Mouse (Mus musculus) CH12.LX (cell line): ENCODE measurements around the gene 1810030O07Rik. TPM values are rescaled to one million over a fixed set of nuclear protein-coding genes. Genes with fewer than 3 reads are reported as not detected.

Experiments used
- DNase-seq: peaks from one replicate; pipeline ENCODE4 v3.0.0-alpha.2; 2013; ENCODE audit errors: extremely low read depth
- H3K27ac ChIP-seq: 2 replicates; pipeline ENCODE4 v1.5.1; 2012; ENCODE audit warnings: low read depth, mild to moderate bottlenecking, control low read depth, moderate library complexity; ENCODE audit not compliant: insufficient read depth
- H3K27me3 ChIP-seq: replicated peaks from 2 replicates; pipeline ENCODE3; 2012; ENCODE audit warnings: inconsistent platforms
- H3K36me3 ChIP-seq, 2 experiments: replicated peaks in 1 of 2; 2 replicates each; pipeline versions ENCODE3 to v1.6.1; 2012; ENCODE audit warnings: inconsistent platforms in 1 of 2, low read length in 1 of 2, mild to moderate bottlenecking in 1 of 2, mixed read lengths in 1 of 2, moderate library complexity in 1 of 2; ENCODE audit not compliant: control insufficient read depth in 1 of 2, insufficient read depth in 1 of 2
- H3K4me1 ChIP-seq, 2 experiments: 2 replicates each; pipeline ENCODE4 v1.6.1; 2012; ENCODE audit warnings: inconsistent platforms in 1 of 2, moderate library complexity in 1 of 2; ENCODE audit not compliant: insufficient read depth in 2 of 2, control insufficient read depth in 1 of 2
- H3K4me2 ChIP-seq: 2 replicates; pipeline ENCODE4 v1.6.1; 2012; ENCODE audit warnings: low read depth, mild to moderate bottlenecking, control low read depth; ENCODE audit not compliant: poor library complexity, insufficient read depth, severe bottlenecking
- H3K4me3 ChIP-seq, 3 experiments: fragments of 150-350 bp in 1 of 3; sonication (generic) in 1 of 3; replicated peaks in 1 of 3; 2 replicates each; pipeline versions ENCODE3 to v1.5.1; 2011 to 2012; ENCODE audit warnings: low read depth in 2 of 3, low read length in 2 of 3, mild to moderate bottlenecking in 2 of 3, moderate library complexity in 2 of 3, control low read depth in 1 of 3, improper control_type of control experiment in 1 of 3, inconsistent platforms in 1 of 3, mixed read lengths in 1 of 3; ENCODE audit not compliant: poor library complexity in 1 of 3
- H3K79me2 ChIP-seq: replicated peaks from 2 replicates; pipeline ENCODE4 v1.6.1; 2012; ENCODE audit warnings: mild to moderate bottlenecking, moderate library complexity; ENCODE audit not compliant: control insufficient read depth, poor library complexity, insufficient read depth, severe bottlenecking; ENCODE audit errors: extremely low read depth
- H3K9ac ChIP-seq: 2 replicates; pipeline ENCODE4 v1.6.1; 2012; ENCODE audit warnings: low read depth, mild to moderate bottlenecking, control low read depth, moderate library complexity; ENCODE audit not compliant: insufficient read depth
- H3K9me3 ChIP-seq: replicated peaks from 2 replicates; pipeline ENCODE3; 2012; ENCODE audit warnings: low read length, inconsistent platforms, mixed read lengths
- BHLHE40 ChIP-seq: IDR thresholded peaks from 2 replicates; pipeline ENCODE4 v1.6.1; 2011; ENCODE audit warnings: mild to moderate bottlenecking, low read depth, low read length, improper control_type of control experiment
- CHD1 ChIP-seq: IDR thresholded peaks from 2 replicates; pipeline ENCODE4 v1.6.1; 2012; ENCODE audit warnings: low read depth, low read length, improper control_type of control experiment, inconsistent platforms
- CHD2 ChIP-seq: IDR thresholded peaks from 2 replicates; pipeline ENCODE4 v1.6.1; 2011; ENCODE audit warnings: low read length, improper control_type of control experiment
- CTCF ChIP-seq, 2 experiments: IDR thresholded peaks in 1 of 2; conservative IDR thresholded peaks in 1 of 2; 2 replicates each; pipeline ENCODE4 v1.5.1; 2011 to 2012; ENCODE audit warnings: low read depth in 2 of 2, low read length in 2 of 2, improper control_type of control experiment in 1 of 2, inconsistent platforms in 1 of 2, mild to moderate bottlenecking in 1 of 2, moderate library complexity in 1 of 2
- E2F4 ChIP-seq: IDR thresholded peaks from 2 replicates; pipeline ENCODE4 v1.6.1; 2011; ENCODE audit warnings: low read depth, low read length, improper control_type of control experiment; ENCODE audit not compliant: insufficient replicate concordance
- ELF1 ChIP-seq: IDR thresholded peaks from 2 replicates; pipeline ENCODE4 v1.6.1; 2014; ENCODE audit warnings: low read depth, mild to moderate bottlenecking, inconsistent platforms, low read length, improper control_type of control experiment
- EP300 ChIP-seq: IDR thresholded peaks from 2 replicates; pipeline ENCODE4 v1.6.1; 2011; ENCODE audit warnings: low read length, improper control_type of control experiment
- ETS1 ChIP-seq: conservative IDR thresholded peaks from 2 replicates; pipeline ENCODE4 v1.6.1; 2012; ENCODE audit warnings: low read depth, mild to moderate bottlenecking, inconsistent platforms, low read length, improper control_type of control experiment, moderate library complexity
- GABPA ChIP-seq: IDR thresholded peaks from 2 replicates; pipeline ENCODE4 v1.6.1; 2012; ENCODE audit warnings: low read depth, low read length, improper control_type of control experiment, inconsistent platforms; ENCODE audit not compliant: insufficient replicate concordance
- HCFC1 ChIP-seq: IDR thresholded peaks from 2 replicates; pipeline ENCODE4 v1.6.1; 2012; ENCODE audit warnings: low read depth, mild to moderate bottlenecking, inconsistent platforms, low read length, improper control_type of control experiment
- IRF4 ChIP-seq: IDR thresholded peaks from 2 replicates; pipeline ENCODE4 v1.6.1; 2014; ENCODE audit warnings: low read depth, mild to moderate bottlenecking, inconsistent platforms, low read length, improper control_type of control experiment
- JUN ChIP-seq: IDR thresholded peaks from 2 replicates; pipeline ENCODE4 v1.6.1; 2011; ENCODE audit warnings: low read depth, mild to moderate bottlenecking, low read length, improper control_type of control experiment, moderate library complexity; ENCODE audit not compliant: insufficient read depth
- JUND ChIP-seq: conservative IDR thresholded peaks from 2 replicates; pipeline ENCODE4 v1.6.1; 2011; ENCODE audit warnings: low read depth, low read length, improper control_type of control experiment
- KAT2A ChIP-seq: IDR thresholded peaks from 2 replicates; pipeline ENCODE4 v1.6.1; 2012; ENCODE audit warnings: low read length, improper control_type of control experiment, inconsistent platforms; ENCODE audit not compliant: insufficient replicate concordance
- MAFK ChIP-seq: IDR thresholded peaks from 2 replicates; pipeline ENCODE4 v1.6.1; 2011; ENCODE audit warnings: low read length, improper control_type of control experiment; ENCODE audit not compliant: insufficient replicate concordance
- MAX ChIP-seq: IDR thresholded peaks from 2 replicates; pipeline ENCODE4 v1.6.1; 2011; ENCODE audit warnings: low read length, improper control_type of control experiment
- MAZ ChIP-seq: IDR thresholded peaks from 2 replicates; pipeline ENCODE4 v1.6.1; 2012; ENCODE audit warnings: low read depth, mild to moderate bottlenecking, inconsistent platforms, low read length, improper control_type of control experiment, moderate library complexity
- MEF2A ChIP-seq: IDR thresholded peaks from 2 replicates; pipeline ENCODE4 v1.6.1; 2014; ENCODE audit warnings: low read depth, mild to moderate bottlenecking, inconsistent platforms, low read length, improper control_type of control experiment, borderline replicate concordance
- MXI1 ChIP-seq: IDR thresholded peaks from 2 replicates; pipeline ENCODE4 v1.6.1; 2011; ENCODE audit warnings: mild to moderate bottlenecking, low read depth, low read length, improper control_type of control experiment
- MYC ChIP-seq: IDR thresholded peaks from 2 replicates; pipeline ENCODE4 v1.6.1; 2011; ENCODE audit warnings: low read depth, mild to moderate bottlenecking, improper control_type of control experiment, low read length
- NELFE ChIP-seq: IDR thresholded peaks from 2 replicates; pipeline ENCODE4 v1.6.1; 2011; ENCODE audit warnings: low read depth, low read length, improper control_type of control experiment
- NRF1 ChIP-seq: IDR thresholded peaks from 2 replicates; pipeline ENCODE4 v1.6.1; 2014; ENCODE audit warnings: low read depth, mild to moderate bottlenecking, inconsistent platforms, low read length, improper control_type of control experiment, moderate library complexity
- PAX5 ChIP-seq: IDR thresholded peaks from 2 replicates; pipeline ENCODE4 v1.6.1; 2012; ENCODE audit warnings: low read length, inconsistent platforms, mixed read lengths
- POLR2A ChIP-seq: IDR thresholded peaks from 2 replicates; pipeline ENCODE4 v1.6.1; 2011; ENCODE audit warnings: low read depth, mild to moderate bottlenecking, improper control_type of control experiment, low read length
- POLR2AphosphoS2 ChIP-seq: IDR thresholded peaks from 2 replicates; pipeline ENCODE4 v1.6.1; 2011; ENCODE audit warnings: low read depth, low read length, improper control_type of control experiment
- RAD21 ChIP-seq: IDR thresholded peaks from 2 replicates; pipeline ENCODE4 v1.6.1; 2011; ENCODE audit warnings: low read depth, mild to moderate bottlenecking, low read length, improper control_type of control experiment, moderate library complexity
- RCOR1 ChIP-seq: conservative IDR thresholded peaks from 2 replicates; pipeline ENCODE4 v1.6.1; 2012; ENCODE audit warnings: low read depth, mild to moderate bottlenecking, inconsistent platforms, low read length, improper control_type of control experiment
- SIN3A ChIP-seq: IDR thresholded peaks from 2 replicates; pipeline ENCODE4 v1.6.1; 2012; ENCODE audit warnings: low read length, improper control_type of control experiment, inconsistent platforms
- SMC3 ChIP-seq: IDR thresholded peaks from 2 replicates; pipeline ENCODE4 v1.6.1; 2011; ENCODE audit warnings: low read depth, low read length, improper control_type of control experiment
- TBP ChIP-seq: conservative IDR thresholded peaks from 2 replicates; pipeline ENCODE4 v1.6.1; 2011; ENCODE audit warnings: low read depth, low read length, improper control_type of control experiment
- TCF12 ChIP-seq: IDR thresholded peaks from 2 replicates; pipeline ENCODE4 v1.6.1; 2014; ENCODE audit warnings: low read depth, mild to moderate bottlenecking, inconsistent platforms, low read length, improper control_type of control experiment
- UBTF ChIP-seq: IDR thresholded peaks from 2 replicates; pipeline ENCODE4 v1.6.1; 2012; ENCODE audit warnings: low read depth, mild to moderate bottlenecking, inconsistent platforms, low read length, improper control_type of control experiment, moderate library complexity
- USF1 ChIP-seq: IDR thresholded peaks from 2 replicates; pipeline ENCODE4 v1.6.1; 2014; ENCODE audit warnings: low read depth, mild to moderate bottlenecking, inconsistent platforms, low read length, improper control_type of control experiment
- USF2 ChIP-seq: conservative IDR thresholded peaks from 2 replicates; pipeline ENCODE4 v1.6.1; 2011; ENCODE audit warnings: low read depth, low read length, improper control_type of control experiment
- ZC3H11A ChIP-seq: IDR thresholded peaks from 2 replicates; pipeline ENCODE4 v1.6.1; 2012; ENCODE audit warnings: low read depth, mild to moderate bottlenecking, inconsistent platforms, low read length, improper control_type of control experiment
- ZKSCAN1 ChIP-seq: IDR thresholded peaks from 2 replicates; pipeline ENCODE4 v1.6.1; 2012; ENCODE audit warnings: low read depth, inconsistent platforms, low read length, improper control_type of control experiment, borderline replicate concordance
- ZMIZ1 ChIP-seq: IDR thresholded peaks from 2 replicates; pipeline ENCODE4 v1.6.1; 2012; ENCODE audit warnings: low read depth, mild to moderate bottlenecking, inconsistent platforms, low read length, improper control_type of control experiment
- ZNF384 ChIP-seq: IDR thresholded peaks from 2 replicates; pipeline ENCODE4 v1.6.1; 2012; ENCODE audit warnings: low read depth, low read length, improper control_type of control experiment, inconsistent platforms
- dilution Hi-C: fragments of 300-500 bp; cut with MboI; formaldehyde crosslinking; loops from 2 replicates; pipeline ENCODE4 v1.14.3; 2020; ENCODE audit warnings: low sequenced_read_pairs; ENCODE audit not compliant: extremely low pct_unique_long_range_greater_than_20kb, extremely low pct_ligation_motif_present
- in situ Hi-C: fragments of 300-500 bp; cut with MboI; formaldehyde crosslinking; loops from 3 replicates; pipeline ENCODE4 v1.14.3; 2019; ENCODE audit warnings: low sequenced_read_pairs, low pct_ligation_motif_present, low pct_unique_long_range_greater_than_20kb, mixed read lengths
- polyA plus RNA-seq: library from polyadenylated mRNA; unstranded; fragments of >175 nt; gene quantifications from 2 replicates; pipeline ENCODE4 v1.2.1, GENCODE M21; 2012; ENCODE audit warnings: low read depth; ENCODE audit not compliant: insufficient read length
- total RNA-seq, 2 experiments: library from RNA; depleted of rRNA; stranded (reverse); fragments of 300-350 nt in 1 of 2; fragments of >200 nt in 1 of 2; gene quantifications; 2 replicates each; pipeline ENCODE4 v1.2.3; 2012 to 2014

Gene 1810030O07Rik
- total and polyA plus RNA-seq, 3 experiments, result 26.0 to 40.6 (median 26.2) TPM

DNA sequence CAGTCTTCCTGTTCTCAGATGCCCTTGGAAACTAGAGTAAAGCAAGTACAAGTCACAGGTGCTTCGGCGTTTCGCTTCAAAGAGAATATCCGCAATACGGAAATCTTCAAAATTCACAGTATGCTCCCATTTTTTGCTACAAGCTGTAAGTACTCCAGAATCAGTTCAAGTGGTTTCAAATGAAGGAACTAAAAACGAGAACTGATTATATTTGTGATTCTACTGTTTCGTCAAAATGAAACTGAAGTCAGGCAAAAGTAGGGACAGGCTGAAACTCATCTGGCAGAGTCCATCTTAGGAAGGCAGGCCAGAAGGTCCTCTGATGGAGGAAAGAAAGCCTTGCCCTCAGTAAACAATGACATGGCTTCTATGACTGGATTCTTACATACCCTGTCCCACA is 40.3 kb upstream of the 1810030O07Rik start:
- TF ChIP-seq JUN (peak; percentile 70), E2F4 (no peak), POLR2A (no peak), EP300 (peak; percentile 85), UBTF (no peak), BHLHE40 (peak; percentile 30; the same call in 1 of the 2 replicates), RCOR1 (0 out of 2 replicates have a peak, but pooled peaks have one; percentile 32), JUND (peak; percentile 84), ZNF384 (no peak), TBP (no peak), ZC3H11A (no peak), ETS1 (no peak; the same call in 1 of the 2 replicates), ZKSCAN1 (no peak), SIN3A (no peak), MAX (no peak), GABPA (no peak), MYC (no peak; the same call in 1 of the 2 replicates), HCFC1 (no peak), MAFK (0 out of 2 replicates have a peak, but pooled peaks have one; percentile 17), NELFE (no peak), KAT2A (no peak), POLR2AphosphoS2 (no peak), RAD21 (no peak), MXI1 (no peak), IRF4 (peak; percentile 89), SMC3 (no peak), USF1 (no peak), USF2 (no peak), ELF1 (peak; percentile 45; the same call in 1 of the 2 replicates), TCF12 (0 out of 2 replicates have a peak, but pooled peaks have one; percentile 57), MAZ (no peak), CHD2 (no peak), MEF2A (peak; percentile 62; the same call in 1 of the 2 replicates), ZMIZ1 (no peak), NRF1 (0 out of 2 replicates have a peak, but pooled peaks have one; percentile 26), PAX5 (no peak), CHD1 (no peak), CTCF (conservative IDR thresholded peaks at IDR 0.05 in 1 of 2, IDR thresholded peaks at IDR 0.05 in 1 of 2; ENCODE audit: low read depth in 2 of 2, low read length in 2 of 2) (no peak)
- no peaks in the 10 kb centered on the region for H3K79me2 ChIP-seq
- H3K27me3 ChIP-seq, result no peaks in the 10 kb centered on the region
- H3K27ac ChIP-seq, result peak overlapping the region; percentile 78; the same call in 1 of the 2 replicates
- peaks cover 0 to 15% of the 10 kb centered on the region in 2 experiments; a peak in 2 of 4 replicates for H3K4me1 ChIP-seq
- dilution Hi-C loops (no loop called here), in situ Hi-C loops (no loop called here)
- no peak overlapping the region for H3K4me3 ChIP-seq
- peak; percentile 66 for DNase-seq
- H3K9ac ChIP-seq, result peak overlapping the region; percentile 32
- H3K9me3 ChIP-seq, result no peaks in the 10 kb centered on the region
- 0 out of 2 replicates have a peak overlapping the region, but pooled peaks have one; percentile 21 for H3K4me2 ChIP-seq
- peaks cover 5 to 28% of the 10 kb centered on the region in 2 experiments for H3K36me3 ChIP-seq
